Mouse (Mus musculus) midbrain, postnatal 0 days (tissue): ENCODE data around the gene Pbx1. TPM values are rescaled to one million over a fixed set of nuclear protein-coding genes. Genes with fewer than 3 reads are reported as not detected.

ENCODE experiments used
- ATAC-seq: fragments of 200-750 bp; cut with Nextera tagmentation; 2 replicates; pipeline ENCODE4 v1.8.0; 2017; ENCODE audit warnings: moderate number of reproducible peaks, mild to moderate bottlenecking, moderate TSS enrichment, moderate library complexity; ENCODE audit not compliant: low FRiP score
- DNase-seq: peaks from one replicate; pipeline ENCODE4 v3.0.0-alpha.2; 2015; ENCODE audit warnings: low spot score
- H3K27ac ChIP-seq: fragments of 300-500 bp; sonication (generic); 2 replicates; pipeline ENCODE4 v1.5.1; 2014; ENCODE audit warnings: low read depth, mild to moderate bottlenecking, low read length, mixed read lengths
- H3K27me3 ChIP-seq: fragments of 300-500 bp; sonication (generic); 2 replicates; pipeline ENCODE4 v1.6.1; 2014; ENCODE audit warnings: low read length, control low read depth, mixed read lengths; ENCODE audit not compliant: insufficient read depth
- H3K36me3 ChIP-seq: fragments of 300-500 bp; sonication (generic); 2 replicates; pipeline ENCODE4 v1.6.1; 2014; ENCODE audit warnings: low read length, control low read depth, mixed read lengths; ENCODE audit not compliant: insufficient read depth
- H3K4me1 ChIP-seq: fragments of 300-500 bp; sonication (generic); 2 replicates; pipeline ENCODE4 v1.6.1; 2014; ENCODE audit warnings: mild to moderate bottlenecking, control low read depth, antibody characterized with exemption, low read length, mixed read lengths; ENCODE audit not compliant: insufficient read depth
- H3K4me2 ChIP-seq: fragments of 300-500 bp; sonication (generic); 2 replicates; pipeline ENCODE4 v1.6.1; 2014; ENCODE audit warnings: low read depth, mild to moderate bottlenecking, low read length, mixed read lengths; ENCODE audit not compliant: poor library complexity, severe bottlenecking
- H3K4me3 ChIP-seq: fragments of 300-500 bp; sonication (generic); 2 replicates; pipeline ENCODE4 v1.5.1; 2014; ENCODE audit warnings: low read depth, mild to moderate bottlenecking, low read length, moderate library complexity
- H3K9ac ChIP-seq: fragments of 300-500 bp; sonication (generic); replicated peaks from 2 replicates; pipeline ENCODE4 v1.6.1; 2014; ENCODE audit warnings: mild to moderate bottlenecking, low read length, moderate library complexity, mixed read lengths; ENCODE audit not compliant: poor library complexity, severe bottlenecking
- H3K9me3 ChIP-seq: fragments of 300-500 bp; sonication (generic); 2 replicates; pipeline ENCODE4 v1.6.1; 2016; ENCODE audit warnings: low read length, control low read depth
- CTCF ChIP-seq: IDR thresholded peaks from 2 replicates; pipeline ENCODE4 v1.5.1; 2016; ENCODE audit warnings: antibody characterized with exemption, mild to moderate bottlenecking
- WGBS: fragments of 180-500 bp; shearing (Covaris S2); extraction: QIAGEN DNeasy Blood & Tissue Kit; methylation state at CpG from one replicate; pipeline ENCODE4 v1.1.7; 2014; 5-methylcytosine and 5-hydroxymethylcytosine counted together
- polyA plus RNA-seq: library from polyadenylated mRNA; unstranded; fragments of >200 nt; fragmentation: Nextera tagmentation; extraction: Ambion mirVana; gene quantifications from 2 replicates; pipeline ENCODE4 v1.2.1, GENCODE M21; 2015
- total RNA-seq: library from RNA; depleted of rRNA; stranded (reverse); fragments of >200 nt; gene quantifications from 2 replicates; pipeline ENCODE4 v1.2.3, GENCODE M21; 2014

Gene Pbx1
- total and polyA plus RNA-seq, 2 experiments from 2014 or later: 57.6 to 83.4 TPM

GRCm38 (mm10) chr1:168293673-168294072 lies 138.4 kb downstream of the Pbx1 start:
- H3K4me3 ChIP-seq: no peak overlapping the region
- no peak overlapping the region for H3K27ac ChIP-seq
- no peaks in the 10 kb centered on the region for H3K27me3 ChIP-seq
- no peaks in the 10 kb centered on the region for H3K9me3 ChIP-seq
- no peak for DNase-seq
- no peak overlapping the region for H3K4me2 ChIP-seq
- 79% methylated on average over 1 of the region's 1 CpGs for WGBS
- H3K9ac ChIP-seq: no peak overlapping the region
- no peak for ATAC-seq
- no peaks in the 10 kb centered on the region for H3K36me3 ChIP-seq
- no peak for TF ChIP-seq CTCF
- peaks cover 21% of the 10 kb centered on the region; the same call in 1 of the 2 replicates for H3K4me1 ChIP-seq

- no peak overlapping the region for H3K27ac ChIP-seq
- H3K9me3 ChIP-seq: no peaks in the 10 kb centered on the region
- TF ChIP-seq CTCF: no peak
- peaks cover 35% of the 10 kb centered on the region for H3K4me1 ChIP-seq
- no peak for DNase-seq
- H3K4me2 ChIP-seq: no peak overlapping the region
- H3K27me3 ChIP-seq: no peaks in the 10 kb centered on the region
- 30% methylated on average over 9 of the region's 9 CpGs for WGBS
- no peak for ATAC-seq
- no peak overlapping the region for H3K4me3 ChIP-seq
- H3K36me3 ChIP-seq: no peaks in the 10 kb centered on the region
- H3K9ac ChIP-seq: no peak overlapping the region
These were observed 140.0 kb downstream of the Pbx1 start for GRCm38 (mm10) chr1:168292106-168292505.

DNA sequence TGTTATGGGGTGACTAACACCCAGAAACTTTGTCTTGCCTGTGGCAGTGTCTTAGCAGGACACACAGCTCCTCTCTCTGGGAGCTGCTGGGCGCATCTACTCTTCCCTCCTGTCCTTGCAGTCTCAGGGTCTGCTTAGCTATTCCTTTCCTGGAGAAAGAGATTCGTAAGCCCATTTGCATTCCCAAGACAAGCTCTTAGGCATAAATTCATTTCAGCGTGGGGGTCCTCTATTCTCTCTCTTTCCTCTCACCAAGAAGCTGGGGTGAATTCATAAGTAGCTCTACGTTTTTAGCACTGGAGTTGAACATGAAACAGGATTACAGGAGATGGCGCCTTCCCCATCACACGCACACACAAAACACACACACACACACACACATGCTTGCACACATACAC lies 140.4 kb downstream of the Pbx1 start:
- Histone ChIP-seq H3K9ac (no peak overlapping the region), H3K4me2 (no peak overlapping the region), H3K27me3 (no peaks in the 10 kb centered on the region), H3K4me1 (peaks cover 35% of the 10 kb centered on the region), H3K4me3 (no peak overlapping the region), H3K9me3 (no peaks in the 10 kb centered on the region), H3K27ac (peak overlapping the region; percentile 33; the same call in 1 of the 2 replicates), H3K36me3 (no peaks in the 10 kb centered on the region)
- WGBS: 25% methylated on average over 6 of the region's 6 CpGs
- TF ChIP-seq CTCF: no peak
- DNase-seq (no peak), ATAC-seq (0 out of 2 replicates have a peak, but pooled peaks have one; percentile 12)

GRCm38 (mm10) chr1:168291001-168291642 lies 140.9 kb downstream of the Pbx1 start:
- H3K4me3 ChIP-seq: no peak overlapping the region
- ATAC-seq: peak; percentile 38; the same call in 1 of the 2 replicates
- no peak overlapping the region for H3K9ac ChIP-seq
- H3K9me3 ChIP-seq: no peaks in the 10 kb centered on the region
- H3K36me3 ChIP-seq: no peaks in the 10 kb centered on the region
- TF ChIP-seq CTCF: no peak
- H3K27ac ChIP-seq: peak overlapping the region; percentile 33; the same call in 1 of the 2 replicates
- H3K27me3 ChIP-seq: no peaks in the 10 kb centered on the region
- H3K4me1 ChIP-seq: peaks cover 35% of the 10 kb centered on the region
- peak; percentile 73 for DNase-seq
- WGBS: 27% methylated on average over 11 of the region's 11 CpGs
- H3K4me2 ChIP-seq: no peak overlapping the region

GRCm38 (mm10) chr1:168290236-168290985 lies 141.7 kb downstream of the Pbx1 start:
- Histone ChIP-seq H3K9me3 (no peaks in the 10 kb centered on the region), H3K9ac (no peak overlapping the region), H3K4me2 (no peak overlapping the region), H3K36me3 (no peaks in the 10 kb centered on the region), H3K4me1 (peaks cover 37% of the 10 kb centered on the region), H3K4me3 (no peak overlapping the region), H3K27ac (no peak overlapping the region), H3K27me3 (no peaks in the 10 kb centered on the region)
- no peak for TF ChIP-seq CTCF
- DNase-seq (no peak), ATAC-seq (no peak)
- whole genome bisulfite sequencing: 78% methylated on average over 8 of the region's 8 CpGs

DNA sequence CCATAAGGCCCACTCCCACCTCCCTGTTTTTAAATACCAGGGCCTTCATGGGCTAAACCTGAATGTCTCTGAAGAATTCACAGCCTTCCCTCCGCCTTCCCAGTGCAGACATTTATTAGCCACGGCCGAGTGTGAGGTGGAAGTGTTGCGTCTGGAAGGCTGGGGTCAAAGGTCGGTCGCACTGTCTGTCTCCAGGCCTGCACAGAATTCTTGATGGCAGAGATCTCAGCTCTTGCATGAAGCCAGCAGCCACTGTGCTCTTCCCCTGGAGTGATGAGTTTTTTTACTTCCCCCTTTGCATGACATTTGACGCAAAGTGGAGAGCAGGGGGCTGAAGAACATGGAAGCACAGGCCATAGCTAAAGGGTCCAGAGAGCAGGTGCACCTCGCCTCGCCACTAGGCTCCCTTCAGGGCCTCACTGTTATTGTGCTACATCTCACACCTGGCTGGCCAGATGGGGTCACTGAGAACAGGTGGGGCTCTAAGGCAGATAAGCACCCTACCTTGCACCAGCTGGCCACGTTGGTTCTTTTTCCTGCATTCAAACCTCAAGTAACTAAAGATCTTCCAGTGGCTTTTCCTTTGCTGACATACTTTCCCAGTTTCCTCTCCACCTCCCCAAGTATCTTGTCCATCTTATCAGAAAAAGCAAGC lies 143.1 kb downstream of the Pbx1 start:
- Histone ChIP-seq H3K4me2 (no peak overlapping the region), H3K27me3 (no peaks in the 10 kb centered on the region), H3K4me1 (peaks cover 48% of the 10 kb centered on the region), H3K9ac (no peak overlapping the region), H3K36me3 (no peaks in the 10 kb centered on the region), H3K4me3 (no peak overlapping the region), H3K9me3 (no peaks in the 10 kb centered on the region), H3K27ac (peak overlapping the region; percentile 84; the same call in 1 of the 2 replicates)
- no peak for DNase-seq
- TF ChIP-seq CTCF: no peak
- 45% methylated on average over 10 of the region's 10 CpGs for WGBS
- no peak for ATAC-seq
